Mouse (Mus musculus) embryonic facial prominence, embryonic 10.5 days (tissue): ENCODE results near the gene Slc35e3. TPM values are rescaled to one million over a fixed set of nuclear protein-coding genes. Genes with fewer than 3 reads are reported as not detected.
"Not testable (repeated sequence)": the region's sequence is repeated elsewhere in the genome, so short reads cannot be mapped to it uniquely, and the experiment has no call there.

Source experiments
- DNase-seq: peaks from one replicate; pipeline ENCODE4 v3.0.0-alpha.2; 2017; ENCODE audit warnings: low spot score
- H3K27ac ChIP-seq: fragments of 300-500 bp; sonication (generic); replicated peaks from 2 replicates; pipeline ENCODE4 v1.5.1; 2016; ENCODE audit warnings: mild to moderate bottlenecking
- H3K27me3 ChIP-seq: fragments of 300-500 bp; sonication (generic); replicated peaks from 2 replicates; pipeline ENCODE4 v1.6.1; 2016; ENCODE audit warnings: low read depth, mild to moderate bottlenecking; ENCODE audit not compliant: poor library complexity, severe bottlenecking
- H3K36me3 ChIP-seq: fragments of 300-500 bp; sonication (generic); replicated peaks from 2 replicates; pipeline ENCODE4 v1.6.1; 2016; ENCODE audit warnings: mild to moderate bottlenecking, moderate library complexity
- H3K4me1 ChIP-seq: fragments of 300-500 bp; sonication (generic); 2 replicates; pipeline ENCODE4 v1.6.1; 2016
- H3K4me3 ChIP-seq: fragments of 300-500 bp; sonication (generic); 2 replicates; pipeline ENCODE4 v1.5.1; 2016; ENCODE audit warnings: mild to moderate bottlenecking, moderate library complexity
- H3K9me3 ChIP-seq: fragments of 300-500 bp; sonication (generic); 2 replicates; pipeline ENCODE4 v1.6.1; 2016; ENCODE audit warnings: mild to moderate bottlenecking
- WGBS: fragments of 180-500 bp; shearing (Covaris S2); methylation state at CpG from one replicate; pipeline ENCODE4 v1.1.7; 2016; 5-methylcytosine and 5-hydroxymethylcytosine counted together
- polyA plus RNA-seq: library from polyadenylated mRNA; unstranded; fragments of >200 nt; fragmentation: Nextera tagmentation; extraction: Ambion mirVana; gene quantifications from 2 replicates; pipeline ENCODE4 v1.2.1, GENCODE M21; 2016

Slc35e3 gene
- polyA plus RNA-seq, 1 experiment from 2014 or later: 24.7 TPM

DNA sequence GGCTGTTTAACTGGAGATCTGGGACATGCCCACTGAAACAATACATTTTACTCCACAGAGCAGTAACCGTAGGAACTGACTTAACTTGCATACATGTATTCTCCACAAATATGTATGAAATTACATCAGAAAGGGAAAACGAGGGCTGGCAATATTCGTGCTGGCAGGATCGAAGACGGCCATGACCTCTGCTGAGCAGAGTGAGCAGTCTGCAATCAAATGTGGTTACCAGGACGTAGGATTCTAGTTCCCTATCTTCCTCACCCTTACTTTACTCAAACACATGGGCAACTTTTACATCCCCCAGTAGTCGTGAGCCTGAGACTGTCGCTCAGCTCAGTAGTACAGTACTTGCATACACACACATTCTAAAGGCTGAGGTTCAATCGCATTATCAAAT is 37.3 kb downstream of the Slc35e3 start:
- 92% methylated on average over 9 of the region's 9 CpGs for WGBS
- peak overlapping the region; percentile 91 for H3K4me3 ChIP-seq
- no peak overlapping the region for H3K27ac ChIP-seq
- H3K9me3 ChIP-seq: no peaks in the 10 kb centered on the region
- H3K4me1 ChIP-seq: peaks cover 16% of the 10 kb centered on the region
- no peaks in the 10 kb centered on the region for H3K27me3 ChIP-seq
- H3K36me3 ChIP-seq: peaks cover 56% of the 10 kb centered on the region
- no peak for DNase-seq

- Histone ChIP-seq H3K27me3 (no peaks in the 10 kb centered on the region), H3K4me3 (no peak overlapping the region), H3K36me3 (peaks cover 61% of the 10 kb centered on the region), H3K27ac (no peak overlapping the region), H3K9me3 (no peaks in the 10 kb centered on the region), H3K4me1 (peaks cover 16% of the 10 kb centered on the region)
- WGBS: 94% methylated on average over 2 of the region's 2 CpGs
- DNase-seq: no peak
These were observed 37.8 kb downstream of the Slc35e3 start for GRCm38 (mm10) chr10:117708376-117708775.

DNA sequence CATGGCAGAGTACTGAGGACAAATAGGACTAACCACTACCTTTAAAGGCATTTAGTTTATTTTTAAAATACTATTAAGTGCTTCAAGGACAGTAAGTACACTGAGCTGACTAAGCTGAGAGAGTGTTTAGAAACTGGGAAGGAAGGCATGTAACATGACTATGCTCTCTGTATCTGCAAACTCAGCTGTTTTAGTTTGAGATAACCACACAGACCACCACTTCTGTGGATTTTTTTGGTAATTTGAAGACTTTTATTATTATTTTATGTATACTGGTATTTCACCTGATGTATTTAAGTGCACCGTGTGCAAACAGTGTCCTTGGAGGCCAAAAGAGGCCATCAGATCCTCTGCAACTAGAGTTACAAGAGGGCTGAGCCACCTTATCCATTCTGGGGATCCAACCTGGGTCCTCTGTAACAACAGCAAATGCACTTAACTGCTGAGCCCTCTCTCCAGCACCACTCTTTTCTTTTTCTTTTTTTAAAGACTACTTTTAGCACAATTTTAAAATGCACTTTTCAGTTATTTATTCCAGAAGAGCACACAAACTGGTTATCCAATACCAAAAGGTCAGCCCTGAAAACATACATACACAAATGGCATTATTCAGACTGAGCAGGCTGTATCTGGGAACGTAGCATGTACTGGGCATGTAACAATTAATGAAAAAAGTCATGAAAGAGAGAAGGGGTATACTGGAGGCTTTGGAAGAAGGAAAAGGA is 38.9 kb downstream of the Slc35e3 start:
- no peaks in the 10 kb centered on the region for H3K9me3 ChIP-seq
- DNase-seq: no peak
- H3K4me1 ChIP-seq: peaks cover 16% of the 10 kb centered on the region
- WGBS: 94% methylated on average over 2 of the region's 2 CpGs
- peaks cover 72% of the 10 kb centered on the region for H3K36me3 ChIP-seq
- no peak overlapping the region for H3K4me3 ChIP-seq
- no peak overlapping the region for H3K27ac ChIP-seq
- no peaks in the 10 kb centered on the region for H3K27me3 ChIP-seq

DNA sequence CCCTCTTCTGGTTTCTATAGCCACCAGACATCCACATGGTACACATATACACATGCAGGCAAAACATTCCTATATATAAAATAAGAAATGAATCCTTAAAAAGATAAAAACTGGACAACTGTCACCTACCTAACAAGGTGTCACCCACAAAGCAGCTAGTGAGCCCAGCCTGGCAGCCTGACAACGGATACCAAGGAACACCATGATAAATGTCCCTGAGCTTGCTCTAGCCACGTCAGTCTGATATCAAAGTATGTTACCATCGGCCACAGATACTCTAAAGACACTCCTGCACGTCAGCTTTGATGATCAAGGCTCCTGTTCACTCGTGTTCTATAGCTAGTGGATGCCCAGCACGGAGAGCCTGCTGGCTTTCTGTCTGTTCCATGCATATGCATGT is 39.7 kb downstream of the Slc35e3 start:
- Histone ChIP-seq H3K9me3 (no peaks in the 10 kb centered on the region), H3K27ac (no peak overlapping the region), H3K36me3 (peaks cover 80% of the 10 kb centered on the region), H3K4me1 (peaks cover 15% of the 10 kb centered on the region), H3K27me3 (no peaks in the 10 kb centered on the region), H3K4me3 (no peak overlapping the region)
- DNase-seq: no peak
- WGBS: 92% methylated on average over 6 of the region's 6 CpGs

DNA sequence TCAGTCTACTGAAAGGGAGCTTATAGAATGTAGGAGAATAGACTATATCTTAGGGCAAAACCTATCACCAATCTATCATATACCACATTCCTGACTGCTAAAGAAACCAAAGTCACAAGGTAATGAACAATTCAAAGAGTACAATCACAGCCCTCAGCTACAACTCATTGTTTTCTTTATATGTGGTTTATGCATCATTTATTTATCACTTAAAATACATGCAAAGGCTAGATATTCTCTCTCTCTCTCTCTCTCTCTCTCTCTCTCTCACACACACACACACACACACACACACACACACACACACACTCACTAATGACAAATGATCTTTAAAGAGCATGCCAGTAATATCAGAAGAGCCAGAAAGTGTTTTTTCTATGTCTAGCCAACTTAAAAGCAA is 40.4 kb downstream of the Slc35e3 start:
- Histone ChIP-seq H3K27me3 (no peaks in the 10 kb centered on the region), H3K9me3 (no peaks in the 10 kb centered on the region), H3K36me3 (peaks cover 86% of the 10 kb centered on the region), H3K4me3 (no peak overlapping the region), H3K27ac (no peak overlapping the region), H3K4me1 (peaks cover 12% of the 10 kb centered on the region)
- DNase-seq: no peak

GRCm38 (mm10) chr10:117704964-117705335 is 41.2 kb downstream of the Slc35e3 start:
- Histone ChIP-seq H3K27ac (no peak overlapping the region), H3K27me3 (no peaks in the 10 kb centered on the region), H3K36me3 (peaks cover 95% of the 10 kb centered on the region), H3K9me3 (no peaks in the 10 kb centered on the region), H3K4me1 (peaks cover 12% of the 10 kb centered on the region), H3K4me3 (no peak overlapping the region)
- WGBS: 96% methylated on average over 6 of the region's 6 CpGs
- DNase-seq: no peak

GRCm38 (mm10) chr10:117704314-117704963 is 41.7 kb downstream of the Slc35e3 start:
- 96% methylated on average over 6 of the region's 6 CpGs for WGBS
- H3K27ac ChIP-seq: not testable (repeated sequence)

GRCm38 (mm10) chr10:117703506-117703905 is 42.7 kb downstream of the Slc35e3 start:
- Histone ChIP-seq H3K27me3 (no peaks in the 10 kb centered on the region), H3K9me3 (no peaks in the 10 kb centered on the region), H3K27ac (no peak overlapping the region), H3K4me3 (no peak overlapping the region), H3K4me1 (no peaks in the 10 kb centered on the region), H3K36me3 (peaks cover 100% of the 10 kb centered on the region)
- 95% methylated on average over 3 of the region's 3 CpGs for WGBS
- no peak for DNase-seq

More at GRCm38 (mm10) chr10:117704314-117704963, 41.7 kb downstream of the Slc35e3 start:
- not testable (repeated sequence) for H3K27me3 ChIP-seq, DNase-seq, H3K4me1 ChIP-seq, H3K4me3 ChIP-seq, H3K9me3 ChIP-seq
- H3K36me3 ChIP-seq: peaks cover 100% of the 10 kb centered on the region

DNA sequence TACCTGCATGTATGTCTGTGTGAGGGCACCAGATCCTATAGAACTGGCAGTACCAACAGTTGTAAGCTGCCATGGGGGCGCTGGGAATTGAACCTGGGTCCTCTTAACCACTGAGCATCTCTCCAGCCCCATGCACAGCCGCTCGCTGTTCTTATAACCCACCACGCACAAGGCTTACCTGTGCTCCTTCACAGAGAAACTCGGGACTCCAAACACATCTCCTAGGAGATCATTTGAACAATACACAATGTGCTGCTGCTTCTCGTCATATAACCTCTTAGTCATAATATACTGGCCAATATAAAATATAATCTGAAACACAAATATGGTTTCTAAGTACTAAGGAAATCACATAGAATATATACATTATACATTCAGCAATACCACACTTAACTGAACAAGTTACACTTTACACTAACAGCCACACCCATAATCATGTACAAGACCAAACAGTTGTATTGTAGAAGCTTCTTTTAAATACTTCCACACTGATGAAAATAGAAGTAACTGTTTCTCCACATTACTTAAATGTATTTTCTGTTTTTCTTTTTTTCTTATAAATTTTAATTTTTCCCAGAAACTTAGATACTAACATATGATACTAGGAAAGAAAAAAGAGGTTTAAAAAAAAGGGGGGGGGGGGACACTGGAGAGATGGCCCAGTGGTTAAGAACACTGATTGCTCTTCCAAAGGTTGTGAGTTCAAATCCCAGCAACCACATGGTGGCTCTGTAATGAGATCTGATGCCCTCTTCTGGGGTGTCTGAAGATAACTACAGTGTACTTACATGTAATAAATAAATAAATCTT is 43.9 kb downstream of the Slc35e3 start:
- Histone ChIP-seq H3K36me3 (peaks cover 100% of the 10 kb centered on the region), H3K9me3 (no peaks in the 10 kb centered on the region), H3K4me3 (no peak overlapping the region), H3K27me3 (no peaks in the 10 kb centered on the region), H3K4me1 (no peaks in the 10 kb centered on the region), H3K27ac (no peak overlapping the region)
- DNase-seq: no peak
- WGBS: 94% methylated on average over 6 of the region's 6 CpGs

DNA sequence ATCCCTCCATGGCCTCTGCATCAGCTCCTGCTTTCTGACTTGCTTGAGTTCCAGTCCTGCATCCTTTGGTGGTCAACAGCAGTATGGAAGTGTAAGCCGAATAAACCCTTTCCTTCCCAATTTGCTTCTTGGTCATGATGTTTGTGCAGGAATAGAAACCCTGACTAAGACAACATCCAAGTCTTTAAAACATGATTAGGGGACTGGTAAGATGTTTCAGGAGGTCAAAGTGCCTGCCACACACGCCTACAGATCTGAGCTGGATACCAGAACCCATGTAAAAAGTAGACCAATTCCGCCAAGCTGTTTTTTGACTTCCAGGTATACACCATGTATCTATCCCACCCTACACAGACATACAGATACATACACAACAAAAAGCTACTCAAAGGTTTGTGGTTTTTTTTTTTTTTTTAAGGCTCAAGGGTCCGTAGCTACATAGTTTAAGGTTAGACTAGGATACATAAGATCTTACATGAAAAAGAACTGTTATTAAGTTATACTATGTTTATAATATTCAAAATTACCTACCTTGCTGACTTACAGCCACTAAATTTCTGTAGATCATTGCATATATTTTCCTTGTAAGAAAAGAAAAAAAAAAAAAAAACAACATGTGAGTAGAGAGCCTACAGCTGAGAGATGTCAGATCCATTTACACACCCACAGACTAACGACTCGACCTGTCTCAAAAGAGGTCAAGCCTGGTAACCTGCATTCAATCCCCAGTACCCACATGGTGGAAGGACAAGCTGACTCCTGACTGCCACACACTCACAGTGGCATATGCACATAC is 44.9 kb downstream of the Slc35e3 start:
- no peak for DNase-seq
- Histone ChIP-seq H3K4me1 (no peaks in the 10 kb centered on the region), H3K36me3 (peaks cover 100% of the 10 kb centered on the region), H3K9me3 (no peaks in the 10 kb centered on the region), H3K27me3 (no peaks in the 10 kb centered on the region), H3K27ac (no peak overlapping the region), H3K4me3 (no peak overlapping the region)
- 91% methylated on average over 6 of the region's 6 CpGs for WGBS

- WGBS: 93% methylated on average over 1 of the region's 1 CpGs
- Histone ChIP-seq H3K27ac (no peak overlapping the region), H3K27me3 (no peaks in the 10 kb centered on the region), H3K9me3 (no peaks in the 10 kb centered on the region), H3K4me3 (no peak overlapping the region), H3K4me1 (no peaks in the 10 kb centered on the region), H3K36me3 (peaks cover 100% of the 10 kb centered on the region)
- DNase-seq: no peak
These were observed 45.7 kb downstream of the Slc35e3 start for GRCm38 (mm10) chr10:117700450-117700849.

DNA sequence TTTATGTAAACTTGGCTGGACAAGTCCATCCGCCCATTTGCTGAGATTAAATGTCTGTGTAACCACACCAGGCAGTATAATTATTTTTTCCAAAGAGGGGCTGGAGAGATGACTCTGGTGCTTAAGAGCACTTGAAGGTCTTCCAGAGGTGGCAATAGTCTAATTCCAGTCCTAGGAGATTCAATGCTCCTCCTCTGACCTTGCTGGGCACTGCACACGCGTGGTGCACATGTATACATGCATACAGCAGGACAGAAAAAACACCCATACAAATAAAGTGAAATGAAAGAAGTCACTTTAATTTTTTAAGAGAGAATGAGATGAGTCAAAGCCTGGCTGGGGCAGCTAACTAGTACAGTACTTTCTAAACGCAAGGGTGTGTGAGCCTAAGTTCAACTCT is 46.3 kb downstream of the Slc35e3 start:
- no peak for DNase-seq
- H3K27me3 ChIP-seq: no peaks in the 10 kb centered on the region
- H3K4me3 ChIP-seq: no peak overlapping the region
- H3K27ac ChIP-seq: no peak overlapping the region
- 97% methylated on average over 4 of the region's 4 CpGs for WGBS
- H3K4me1 ChIP-seq: no peaks in the 10 kb centered on the region
- peaks cover 100% of the 10 kb centered on the region for H3K36me3 ChIP-seq
- no peaks in the 10 kb centered on the region for H3K9me3 ChIP-seq
